Mouse (Mus musculus) forebrain, postnatal 0 days (tissue): ENCODE data around the gene Btn2a2. TPM values are rescaled to one million over a fixed set of nuclear protein-coding genes. Genes with fewer than 3 reads are reported as not detected.

Experiments
- ATAC-seq: fragments of 200-750 bp; cut with Nextera tagmentation; 2 replicates; pipeline ENCODE4 v1.8.0; 2017; ENCODE audit warnings: mild to moderate bottlenecking, moderate library complexity
- DNase-seq: peaks from one replicate; pipeline ENCODE4 v3.0.0-alpha.2; 2015
- H3K27ac ChIP-seq: fragments of 300-500 bp; sonication (generic); 2 replicates; pipeline ENCODE4 v1.5.1; 2014; ENCODE audit warnings: low read depth, mild to moderate bottlenecking, antibody characterized with exemption, low read length, moderate library complexity, mixed read lengths
- H3K27me3 ChIP-seq: fragments of 300-500 bp; sonication (generic); 2 replicates; pipeline ENCODE4 v1.6.1; 2014; ENCODE audit warnings: mild to moderate bottlenecking, low read length, mixed read lengths; ENCODE audit not compliant: insufficient read depth
- H3K36me3 ChIP-seq: fragments of 300-500 bp; sonication (generic); 2 replicates; pipeline ENCODE4 v1.6.1; 2014; ENCODE audit warnings: mild to moderate bottlenecking, moderate library complexity; ENCODE audit not compliant: insufficient read depth
- H3K4me1 ChIP-seq: fragments of 300-500 bp; sonication (generic); 2 replicates; pipeline ENCODE4 v1.6.1; 2014; ENCODE audit warnings: antibody characterized with exemption; ENCODE audit not compliant: insufficient read depth
- H3K4me2 ChIP-seq: fragments of 300-500 bp; sonication (generic); 2 replicates; pipeline ENCODE4 v1.6.1; 2014; ENCODE audit warnings: low read depth, mild to moderate bottlenecking, moderate library complexity
- H3K4me3 ChIP-seq: fragments of 300-500 bp; sonication (generic); 2 replicates; pipeline ENCODE4 v1.5.1; 2014; ENCODE audit warnings: low read depth, low read length, mixed read lengths
- H3K9ac ChIP-seq: fragments of 300-500 bp; sonication (generic); 2 replicates; pipeline ENCODE4 v1.6.1; 2014; ENCODE audit warnings: mild to moderate bottlenecking
- H3K9me3 ChIP-seq: fragments of 300-500 bp; sonication (generic); 2 replicates; pipeline ENCODE4 v1.6.1; 2016; ENCODE audit warnings: low read length
- CTCF ChIP-seq: sonication (generic); IDR thresholded peaks from 2 replicates; pipeline ENCODE4 v1.5.1; 2016; ENCODE audit warnings: antibody characterized with exemption, control low read depth, low read depth
- WGBS: fragments of 180-500 bp; shearing (Covaris S2); extraction: QIAGEN DNeasy Blood & Tissue Kit; methylation state at CpG from one replicate; pipeline ENCODE4 v1.1.7; 2014; 5-methylcytosine and 5-hydroxymethylcytosine counted together
- microRNA-seq, 2 experiments: library from miRNA; unstranded; fragments of <30 nt; microRNA quantifications; one replicate each; pipeline ENCODE4; 2016
- polyA plus RNA-seq: library from polyadenylated mRNA; unstranded; fragments of >200 nt; fragmentation: Nextera tagmentation; extraction: Ambion mirVana; gene quantifications from 2 replicates; pipeline ENCODE4 v1.2.1, GENCODE M21; 2015
- total RNA-seq: library from RNA; depleted of rRNA; stranded (reverse); fragments of >200 nt; gene quantifications from 2 replicates; pipeline ENCODE4 v1.2.3, GENCODE M21; 2014; rRNA removed

Btn2a2 gene
- total and polyA plus RNA-seq, 2 experiments from 2014 or later: not detected

DNA sequence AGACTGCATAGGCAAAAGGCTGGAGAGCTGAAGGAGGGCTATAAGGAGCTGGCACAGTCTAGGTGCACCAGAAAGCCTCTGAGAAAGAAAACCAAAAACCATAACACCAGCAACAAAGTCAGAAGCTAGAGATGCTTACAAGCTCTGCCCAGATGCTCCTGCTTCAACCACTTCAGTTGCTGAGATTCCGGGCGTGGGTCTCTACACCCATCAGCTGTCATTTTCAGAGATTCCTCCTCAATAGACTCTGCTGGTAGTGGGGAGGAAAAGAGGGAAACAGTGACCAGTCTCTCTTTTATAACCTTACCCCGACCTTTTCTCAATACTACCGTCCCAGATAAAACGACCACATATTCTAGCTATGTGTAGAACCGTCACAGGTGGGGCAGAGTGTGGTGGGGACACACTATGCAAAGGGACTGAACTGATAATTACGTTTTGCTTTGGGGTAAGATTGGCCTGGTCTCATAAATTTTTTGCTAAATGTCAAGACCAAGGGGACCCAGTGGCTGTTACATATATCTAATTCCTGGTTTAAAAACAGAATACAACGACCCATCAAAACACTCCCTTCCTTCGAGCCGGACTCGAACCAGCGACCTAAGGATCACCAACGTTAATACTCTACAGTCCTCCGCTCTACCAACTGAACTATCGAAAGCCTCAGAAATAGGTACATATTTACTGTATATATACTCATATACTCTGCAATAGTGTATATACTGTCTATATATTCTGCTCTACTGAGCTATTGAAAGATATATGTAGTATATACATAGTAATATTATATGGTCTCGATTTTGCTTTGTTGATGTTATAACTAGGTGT is 60.3 kb downstream of the Btn2a2 start:
- no peak overlapping the region for H3K9ac ChIP-seq
- no peak overlapping the region for H3K27ac ChIP-seq
- ATAC-seq (no peak), DNase-seq (no peak)
- H3K27me3 ChIP-seq: no peaks in the 10 kb centered on the region
- H3K4me3 ChIP-seq: no peak overlapping the region
- no peak for TF ChIP-seq CTCF
- H3K4me1 ChIP-seq: no peaks in the 10 kb centered on the region
- no peaks in the 10 kb centered on the region for H3K9me3 ChIP-seq
- H3K4me2 ChIP-seq: no peak overlapping the region
- WGBS: 54% methylated on average over 16 of the region's 16 CpGs
- no peaks in the 10 kb centered on the region for H3K36me3 ChIP-seq

Small RNA genes within 50 kb of the gene (microRNA-seq; reads per million reads assigned to microRNA genes)
- gene Gm44297 (0 reads per million in 2 experiments), gene n-TStga1 (0.24 to 0.39 reads per million in 2 experiments)

Other genes with a start within 250 kb of the Btn2a2 start
- not detected in 2 replicates for gene Vmn1r223, start 241.7 kb downstream of the Btn2a2 start, total RNA-seq
- gene Vmn1r223, start 241.7 kb downstream of the Btn2a2 start, polyA plus RNA-seq: not detected in 2 replicates
- 32.9 and 35.5 TPM in 2 replicates for gene Zfp322a, start 119.6 kb downstream of the Btn2a2 start, total RNA-seq
- gene Zfp322a, start 119.6 kb downstream of the Btn2a2 start, polyA plus RNA-seq: 23.1 and 33.6 TPM in 2 replicates
- gene Abt1, start 65.0 kb downstream of the Btn2a2 start, total RNA-seq: 6.5 and 8.2 TPM in 2 replicates
- 7.7 and 8.2 TPM in 2 replicates for gene Abt1, start 65.0 kb downstream of the Btn2a2 start, polyA plus RNA-seq
- 0.08 and 0.33 TPM in 2 replicates for gene Btn1a1, start 23.0 kb downstream of the Btn2a2 start, total RNA-seq
- 0.12 TPM in 1 of 2 replicates, not detected in the other for gene Btn1a1, start 23.0 kb downstream of the Btn2a2 start, polyA plus RNA-seq
- 1,275 and 1,840 TPM in 2 replicates for gene Hist1h4h, start 42.2 kb upstream of the Btn2a2 start, total RNA-seq
- gene Hist1h4h, start 42.2 kb upstream of the Btn2a2 start, polyA plus RNA-seq: 4.1 and 5.7 TPM in 2 replicates
- 135 and 227 TPM in 2 replicates for gene Hist1h2af, start 45.0 kb upstream of the Btn2a2 start, total RNA-seq
- gene Hist1h2af, start 45.0 kb upstream of the Btn2a2 start, polyA plus RNA-seq: not detected in 2 replicates
- gene Hist1h3g, start 46.6 kb upstream of the Btn2a2 start, total RNA-seq: 116 and 134 TPM in 2 replicates
- gene Hist1h3g, start 46.6 kb upstream of the Btn2a2 start, polyA plus RNA-seq: 0.50 TPM in 1 of 2 replicates, not detected in the other
- 12.5 and 17.0 TPM in 2 replicates for gene Hist1h2bh, start 54.5 kb upstream of the Btn2a2 start, total RNA-seq
- 0.17 TPM in 1 of 2 replicates, not detected in the other for gene Hist1h2bh, start 54.5 kb upstream of the Btn2a2 start, polyA plus RNA-seq
- gene Hist1h3f, start 55.2 kb upstream of the Btn2a2 start, total RNA-seq: 116 and 119 TPM in 2 replicates
- 0.17 and 0.47 TPM in 2 replicates for gene Hist1h3f, start 55.2 kb upstream of the Btn2a2 start, polyA plus RNA-seq
- 586 and 753 TPM in 2 replicates for gene Hist1h4f, start 62.8 kb upstream of the Btn2a2 start, total RNA-seq
- gene Hist1h4f, start 62.8 kb upstream of the Btn2a2 start, polyA plus RNA-seq: 0.70 TPM in 1 of 2 replicates, not detected in the other
- gene Hist1h1d, start 64.4 kb upstream of the Btn2a2 start, total RNA-seq: 48.5 and 66.7 TPM in 2 replicates
- gene Hist1h1d, start 64.4 kb upstream of the Btn2a2 start, polyA plus RNA-seq: 0.12 and 0.18 TPM in 2 replicates
- 180 and 204 TPM in 2 replicates for gene Hist1h3e, start 73.5 kb upstream of the Btn2a2 start, total RNA-seq
- gene Hist1h3e, start 73.5 kb upstream of the Btn2a2 start, polyA plus RNA-seq: 1.9 and 2.0 TPM in 2 replicates
- gene Hist1h2ae, start 82.4 kb upstream of the Btn2a2 start, total RNA-seq: 111 TPM in 2 replicates
- gene Hist1h2ae, start 82.4 kb upstream of the Btn2a2 start, polyA plus RNA-seq: 12.5 and 23.0 TPM in 2 replicates
- gene Hist1h2bg, start 82.5 kb upstream of the Btn2a2 start, total RNA-seq: 367 and 594 TPM in 2 replicates
- 3.0 and 3.6 TPM in 2 replicates for gene Hist1h2bg, start 82.5 kb upstream of the Btn2a2 start, polyA plus RNA-seq
- gene Hist1h2bf, start 85.3 kb upstream of the Btn2a2 start, total RNA-seq: 226 and 289 TPM in 2 replicates
- gene Hist1h2bf, start 85.3 kb upstream of the Btn2a2 start, polyA plus RNA-seq: not detected in 2 replicates
- gene Hist1h2ad, start 85.5 kb upstream of the Btn2a2 start, total RNA-seq: 204 and 274 TPM in 2 replicates
- gene Hist1h2ad, start 85.5 kb upstream of the Btn2a2 start, polyA plus RNA-seq: 0.78 TPM in 1 of 2 replicates, not detected in the other
- 73.0 and 78.9 TPM in 2 replicates for gene Hist1h3d, start 86.9 kb upstream of the Btn2a2 start, total RNA-seq
- gene Hist1h3d, start 86.9 kb upstream of the Btn2a2 start, polyA plus RNA-seq: 0.57 and 0.80 TPM in 2 replicates
- gene Hist1h4d, start 92.7 kb upstream of the Btn2a2 start, total RNA-seq: 258 and 695 TPM in 2 replicates
- 25.0 and 42.2 TPM in 2 replicates for gene Hist1h4d, start 92.7 kb upstream of the Btn2a2 start, polyA plus RNA-seq
- gene Hist1h2be, start 132.3 kb upstream of the Btn2a2 start, total RNA-seq: 98.5 and 120 TPM in 2 replicates
- gene Hist1h2be, start 132.3 kb upstream of the Btn2a2 start, polyA plus RNA-seq: 0.31 and 0.39 TPM in 2 replicates
- gene Hist1h1e, start 133.7 kb upstream of the Btn2a2 start, total RNA-seq: 204 and 218 TPM in 2 replicates
- 11.1 and 16.3 TPM in 2 replicates for gene Hist1h1e, start 133.7 kb upstream of the Btn2a2 start, polyA plus RNA-seq
- 40.9 and 44.8 TPM in 2 replicates for gene Hist1h2ac, start 195.1 kb upstream of the Btn2a2 start, total RNA-seq
- gene Hist1h2ac, start 195.1 kb upstream of the Btn2a2 start, polyA plus RNA-seq: 0.41 and 0.49 TPM in 2 replicates
- 93.7 and 124 TPM in 2 replicates for gene Hist1h2bc, start 195.3 kb upstream of the Btn2a2 start, total RNA-seq
- 29.2 and 35.3 TPM in 2 replicates for gene Hist1h2bc, start 195.3 kb upstream of the Btn2a2 start, polyA plus RNA-seq
- 1.3 TPM in 1 of 2 replicates, not detected in the other for gene Hist1h1t, start 207.0 kb upstream of the Btn2a2 start, total RNA-seq
- not detected in 2 replicates for gene Hist1h1t, start 207.0 kb upstream of the Btn2a2 start, polyA plus RNA-seq
- gene Hist1h4c, start 209.6 kb upstream of the Btn2a2 start, total RNA-seq: 917 and 942 TPM in 2 replicates
- 2.3 and 5.0 TPM in 2 replicates for gene Hist1h4c, start 209.6 kb upstream of the Btn2a2 start, polyA plus RNA-seq
- gene Hfe, start 222.0 kb upstream of the Btn2a2 start, total RNA-seq: 2.5 and 3.6 TPM in 2 replicates
- 4.4 and 6.0 TPM in 2 replicates for gene Hfe, start 222.0 kb upstream of the Btn2a2 start, polyA plus RNA-seq
- gene Hist1h1c, start 250.0 kb upstream of the Btn2a2 start, total RNA-seq: 475 and 498 TPM in 2 replicates
- 24.0 and 26.3 TPM in 2 replicates for gene Hist1h1c, start 250.0 kb upstream of the Btn2a2 start, polyA plus RNA-seq